Mouse (Mus musculus): ENCODE results near the gene Cfap61. TPM values are rescaled to one million over a fixed set of nuclear protein-coding genes. Genes with fewer than 3 reads are reported as not detected.
"Not testable (repeated sequence)": the region's sequence is repeated elsewhere in the genome, so short reads cannot be mapped to it uniquely, and the experiment has no call there.

Gene Cfap61
- polyA plus RNA-seq, 1 experiment from 2014 or later = not detected

DNA sequence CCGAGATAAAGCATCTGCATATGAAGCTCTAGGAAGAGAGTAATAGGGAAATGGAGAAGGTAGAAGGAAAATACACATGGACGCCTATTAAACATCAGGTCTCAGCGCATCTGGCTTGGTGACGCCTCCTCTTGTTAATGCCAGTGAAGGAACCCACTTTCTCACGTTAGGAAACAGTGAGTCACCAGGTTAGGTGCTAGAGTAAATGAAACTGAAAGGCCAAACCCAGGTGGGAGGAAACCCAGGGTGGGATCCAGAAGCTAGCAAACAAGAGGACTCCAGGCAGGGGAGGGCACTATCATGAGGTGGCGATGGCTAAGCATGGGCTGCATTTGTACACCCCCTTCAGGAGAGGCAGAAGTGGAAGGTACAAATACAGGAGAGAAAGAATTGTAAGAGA lies 29.4 kb upstream of the Cfap61 start:
- Histone ChIP-seq H3K4me3 (ENCODE audit: low read depth, low read length) (no peak overlapping the region), H3K36me3 (replicated peaks; ENCODE audit: insufficient read depth, low read length) (peaks cover 22% of the 10 kb centered on the region), H3K27ac (ENCODE audit: low read depth) (no peak overlapping the region), H3K4me2 (ENCODE audit: low read depth, low read length) (no peak overlapping the region), H3K27me3 (ENCODE audit: insufficient read depth, low read length) (no peaks in the 10 kb centered on the region), H3K4me1 (ENCODE audit: insufficient read depth) (peaks cover 17% of the 10 kb centered on the region), H3K9ac (replicated peaks) (no peak overlapping the region), H3K9me3 (ENCODE audit: low read length) (no peaks in the 10 kb centered on the region)
- ATAC-seq (no peak), DNase-seq (no peak)
- TF ChIP-seq CTCF (IDR thresholded peaks at IDR 0.05; ENCODE audit: low read depth) = no peak
- TF ChIP-seq EP300 (IDR thresholded peaks at IDR 0.05; ENCODE audit: low read depth) = no peak
- 72% methylated on average over 6 of the region's 6 CpGs for WGBS (ENCODE audit: insufficient replicate concordance)

DNA sequence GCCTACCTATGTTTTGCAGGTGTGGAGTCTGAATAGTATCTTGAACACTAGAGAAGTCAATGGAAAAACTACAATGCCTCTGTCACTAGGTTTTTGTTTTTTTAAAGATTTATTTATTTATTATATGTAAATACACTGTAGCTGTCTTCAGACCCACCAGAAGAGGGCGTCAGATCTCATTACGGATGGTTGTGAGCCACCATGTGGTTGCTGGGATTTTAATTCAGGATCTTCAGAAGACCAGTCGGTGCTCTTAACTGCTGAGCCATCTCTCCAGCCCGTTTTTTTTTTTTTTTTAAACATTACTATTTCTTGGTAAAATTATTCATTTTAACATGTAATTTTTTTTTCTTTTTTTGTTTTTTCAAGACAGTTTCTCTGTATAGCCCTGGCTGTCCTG lies 28.7 kb upstream of the Cfap61 start:
- H3K27me3 ChIP-seq (ENCODE audit: insufficient read depth, low read length); H3K4me3 ChIP-seq (ENCODE audit: low read depth, low read length); H3K4me2 ChIP-seq (ENCODE audit: low read depth, low read length); ATAC-seq; H3K9me3 ChIP-seq (ENCODE audit: low read length); H3K27ac ChIP-seq (ENCODE audit: low read depth); H3K9ac ChIP-seq (replicated peaks); DNase-seq: not testable (repeated sequence)
- Histone ChIP-seq H3K36me3 (replicated peaks; ENCODE audit: insufficient read depth, low read length) (peaks cover 28% of the 10 kb centered on the region), H3K4me1 (ENCODE audit: insufficient read depth) (peaks cover 17% of the 10 kb centered on the region)
- peak; percentile 44 for TF ChIP-seq CTCF (IDR thresholded peaks at IDR 0.05; ENCODE audit: low read depth)
- 41% methylated on average over 4 of the region's 4 CpGs for WGBS (ENCODE audit: insufficient replicate concordance)

DNA sequence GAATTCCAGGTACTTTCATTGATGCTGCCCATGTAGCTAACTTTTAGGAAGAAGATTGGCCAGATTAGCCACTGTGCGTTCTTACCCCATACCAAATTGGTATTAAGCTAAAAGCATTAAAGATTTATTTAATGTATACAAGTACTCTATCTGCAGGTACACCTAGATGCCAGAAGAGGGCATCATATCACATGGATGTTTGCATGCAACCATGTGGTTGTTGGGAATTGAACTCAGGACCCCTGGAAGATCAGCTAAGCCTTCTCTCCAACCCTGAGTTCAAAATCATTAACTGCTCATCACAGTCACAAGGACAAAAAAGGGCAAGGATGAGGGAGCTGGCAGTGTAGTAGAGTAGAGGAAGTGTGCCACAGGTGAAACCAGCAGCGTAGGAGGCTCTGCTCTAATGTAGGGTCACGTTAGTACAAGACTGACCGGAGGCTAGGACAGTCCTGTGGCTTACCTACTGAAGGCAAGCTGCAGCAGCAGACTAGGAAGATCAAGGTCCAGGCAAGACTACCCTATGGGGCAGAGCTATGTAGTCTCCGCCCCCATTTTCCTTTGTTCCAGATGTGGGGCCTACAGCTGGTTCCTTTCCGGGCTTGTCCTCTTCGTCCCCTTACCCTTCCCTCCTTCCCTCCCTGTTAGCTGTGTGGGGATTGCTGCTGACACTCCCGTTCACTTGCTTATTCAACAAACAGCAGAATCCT lies 13.5 kb upstream of the Cfap61 start:
- 86% methylated on average over 8 of the region's 8 CpGs for WGBS (ENCODE audit: insufficient replicate concordance)
- DNase-seq (no peak), ATAC-seq (no peak)
- TF ChIP-seq EP300 (IDR thresholded peaks at IDR 0.05; ENCODE audit: low read depth) = no peak
- peak; percentile 36; the same call in 1 of the 2 replicates for TF ChIP-seq CTCF (IDR thresholded peaks at IDR 0.05; ENCODE audit: low read depth)
- Histone ChIP-seq H3K27ac (ENCODE audit: low read depth) (no peak overlapping the region), H3K4me1 (ENCODE audit: insufficient read depth) (no peaks in the 10 kb centered on the region), H3K4me3 (ENCODE audit: low read depth, low read length) (no peak overlapping the region), H3K36me3 (replicated peaks; ENCODE audit: insufficient read depth, low read length) (peaks cover 76% of the 10 kb centered on the region), H3K27me3 (ENCODE audit: insufficient read depth, low read length) (no peaks in the 10 kb centered on the region), H3K4me2 (ENCODE audit: low read depth, low read length) (no peak overlapping the region), H3K9ac (replicated peaks) (no peak overlapping the region), H3K9me3 (ENCODE audit: low read length) (no peaks in the 10 kb centered on the region)

DNA sequence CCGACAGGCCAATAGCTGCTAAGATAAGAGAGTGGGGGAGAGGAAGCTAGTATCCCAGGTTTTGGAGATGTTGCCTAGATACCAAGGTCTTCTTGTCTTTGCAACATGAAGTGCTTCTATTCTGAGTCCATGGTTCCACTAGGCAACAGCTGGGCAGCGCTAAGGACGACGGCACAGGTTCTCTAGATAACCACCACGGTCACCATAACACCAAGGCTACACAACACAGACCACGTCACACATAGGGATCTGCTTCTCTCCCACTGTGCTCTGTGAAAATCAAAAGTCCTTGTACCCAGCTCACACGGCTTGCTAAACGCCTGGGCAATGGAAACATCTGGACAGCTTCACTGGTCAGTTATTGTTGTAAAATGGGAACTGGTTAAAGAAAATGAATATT lies 2.4 kb downstream of the Cfap61 start:
- Histone ChIP-seq H3K27ac (ENCODE audit: low read depth) (no peak overlapping the region), H3K4me1 (ENCODE audit: insufficient read depth) (peaks cover 8% of the 10 kb centered on the region), H3K4me2 (ENCODE audit: low read depth, low read length) (no peak overlapping the region), H3K36me3 (replicated peaks; ENCODE audit: insufficient read depth, low read length) (peaks cover 3% of the 10 kb centered on the region), H3K9me3 (ENCODE audit: low read length) (no peaks in the 10 kb centered on the region), H3K9ac (replicated peaks) (no peak overlapping the region), H3K4me3 (ENCODE audit: low read depth, low read length) (no peak overlapping the region), H3K27me3 (ENCODE audit: insufficient read depth, low read length) (no peaks in the 10 kb centered on the region)
- ATAC-seq (no peak), DNase-seq (no peak)
- no peak for TF ChIP-seq CTCF (IDR thresholded peaks at IDR 0.05; ENCODE audit: low read depth)
- TF ChIP-seq EP300 (IDR thresholded peaks at IDR 0.05; ENCODE audit: low read depth) = no peak
- 71% methylated on average over 8 of the region's 8 CpGs for WGBS (ENCODE audit: insufficient replicate concordance)

DNA sequence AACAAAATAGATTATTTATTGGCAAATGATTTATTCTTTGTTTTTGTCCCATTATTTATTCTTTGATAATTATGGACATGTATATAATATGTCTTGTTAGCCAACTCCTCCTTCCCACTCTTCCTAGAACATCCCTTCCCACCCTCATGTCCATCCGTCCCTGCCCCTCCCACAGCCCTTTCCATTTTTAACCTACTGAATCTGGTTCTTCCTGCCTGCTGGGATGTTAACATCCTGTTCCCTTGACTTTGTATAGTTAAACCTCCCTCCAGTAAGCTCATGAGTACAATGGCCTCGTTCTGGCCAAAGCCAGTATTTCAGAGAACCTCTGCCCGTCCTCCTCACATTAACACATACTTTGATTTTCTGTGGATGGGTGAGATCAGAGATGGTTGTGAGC lies 6.8 kb downstream of the Cfap61 start:
- 43% methylated on average over 3 of the region's 3 CpGs for WGBS (ENCODE audit: insufficient replicate concordance)
- TF ChIP-seq EP300 (IDR thresholded peaks at IDR 0.05; ENCODE audit: low read depth) (no peak), CTCF (IDR thresholded peaks at IDR 0.05; ENCODE audit: low read depth) (no peak)
- DNase-seq = no peak

GRCm38 (mm10) chr2:145944286-145944685 lies 9.7 kb downstream of the Cfap61 start:
- 77% methylated on average over 3 of the region's 3 CpGs for WGBS (ENCODE audit: insufficient replicate concordance)
- H3K9ac ChIP-seq (replicated peaks) = no peak overlapping the region
- ATAC-seq = no peak
- no peaks in the 10 kb centered on the region for H3K9me3 ChIP-seq (ENCODE audit: low read length)
- no peak for TF ChIP-seq EP300 (IDR thresholded peaks at IDR 0.05; ENCODE audit: low read depth)
- no peak for TF ChIP-seq CTCF (IDR thresholded peaks at IDR 0.05; ENCODE audit: low read depth)
- H3K27ac ChIP-seq (ENCODE audit: low read depth) = no peak overlapping the region
- no peak overlapping the region for H3K4me2 ChIP-seq (ENCODE audit: low read depth, low read length)
- no peak overlapping the region for H3K4me3 ChIP-seq (ENCODE audit: low read depth, low read length)
- H3K4me1 ChIP-seq (ENCODE audit: insufficient read depth) = no peaks in the 10 kb centered on the region
- no peaks in the 10 kb centered on the region for H3K36me3 ChIP-seq (replicated peaks; ENCODE audit: insufficient read depth, low read length)
- no peak for DNase-seq
- H3K27me3 ChIP-seq (ENCODE audit: insufficient read depth, low read length) = no peaks in the 10 kb centered on the region

More for the DNA sequence above, 6.8 kb downstream of the Cfap61 start:
- no peak overlapping the region for H3K4me3 ChIP-seq (ENCODE audit: low read depth, low read length)
- H3K9me3 ChIP-seq (ENCODE audit: low read length) = no peaks in the 10 kb centered on the region
- no peak for ATAC-seq
- no peaks in the 10 kb centered on the region for H3K27me3 ChIP-seq (ENCODE audit: insufficient read depth, low read length)
- no peak overlapping the region for H3K9ac ChIP-seq (replicated peaks)
- H3K36me3 ChIP-seq (replicated peaks; ENCODE audit: insufficient read depth, low read length) = no peaks in the 10 kb centered on the region
- H3K27ac ChIP-seq (ENCODE audit: low read depth) = no peak overlapping the region
- H3K4me1 ChIP-seq (ENCODE audit: insufficient read depth) = no peaks in the 10 kb centered on the region
- H3K4me2 ChIP-seq (ENCODE audit: low read depth, low read length) = no peak overlapping the region

Measured in liver, postnatal 0 days (tissue).